Comparison of ENCODE assay signal across 26 mouse cellular contexts in genomic region chr11:96202401-96203081, GRCm38 (mm10). TPM values are rescaled to one million over a fixed set of nuclear protein-coding genes. Genes with fewer than 3 reads are reported as not detected.
A peak's percentile ranks its signal among the peaks of the same experiment; 100 is the strongest.
DNase-seq lines count a peak whose midpoint lies in the region; ATAC-seq and TF ChIP-seq lines count a peak whose summit lies in the region.
"Had no signal": no experiment of that assay in that cellular context is flagged by ENCODE, and none has a peak within 500 bp of the region (broad histone marks: within the 10 kb centered on the region; RNA-seq: fewer than 3 reads in every experiment).

No protein-coding gene starts in this region.

- no peaks in the 10 kb centered on the region for H3K36me3 ChIP-seq in forebrain, embryonic 10.5 days (replicated peaks)
- no peaks in the 10 kb centered on the region for H3K36me3 ChIP-seq in forebrain, embryonic 16.5 days (ENCODE audit: control insufficient read depth, insufficient read depth)
- H3K36me3 ChIP-seq in midbrain, embryonic 10.5 days, result no peaks in the 10 kb centered on the region
- H3K36me3 ChIP-seq in midbrain, postnatal 0 days (ENCODE audit: insufficient read depth, low read length), result no peaks in the 10 kb centered on the region
- no peaks in the 10 kb centered on the region for H3K36me3 ChIP-seq in embryonic facial prominence, embryonic 10.5 days (replicated peaks)
- H3K36me3 ChIP-seq: embryonic facial prominence, embryonic 15.5 days; heart, embryonic 13.5 days; liver, embryonic 12.5 days; lung, embryonic 15.5 days had no signal

- H3K4me2 ChIP-seq in forebrain, embryonic 16.5 days (ENCODE audit: low read length), result no peak overlapping the region
- H3K4me2 ChIP-seq in midbrain, postnatal 0 days (ENCODE audit: low read depth, low read length, poor library complexity, severe bottlenecking), result no peak overlapping the region
- H3K4me2 ChIP-seq: embryonic facial prominence, embryonic 15.5 days; forebrain, embryonic 13.5 days; heart, embryonic 13.5 days; liver, embryonic 12.5 days; lung, embryonic 15.5 days had no signal

- H3K4me3 ChIP-seq in forebrain, embryonic 10.5 days, result no peak overlapping the region
- H3K4me3 ChIP-seq in forebrain, embryonic 16.5 days (replicated peaks; ENCODE audit: low read length), result no peak overlapping the region
- no peak overlapping the region for H3K4me3 ChIP-seq in midbrain, embryonic 10.5 days
- H3K4me3 ChIP-seq in midbrain, postnatal 0 days (ENCODE audit: low read depth, low read length), result no peak overlapping the region
- no peak overlapping the region for H3K4me3 ChIP-seq in embryonic facial prominence, embryonic 10.5 days
- H3K4me3 ChIP-seq: embryonic facial prominence, embryonic 15.5 days; forebrain, embryonic 13.5 days; liver, embryonic 12.5 days; lung, embryonic 15.5 days had no signal

- 2% methylated on average over 14 of the region's 14 CpGs for WGBS in forebrain, embryonic 10.5 days
- WGBS in forebrain, embryonic 16.5 days, result 1% methylated on average over 14 of the region's 14 CpGs
- WGBS in midbrain, embryonic 10.5 days, result 2% methylated on average over 14 of the region's 14 CpGs
- WGBS in midbrain, postnatal 0 days, result 2% methylated on average over 14 of the region's 14 CpGs
- 4% methylated on average over 14 of the region's 14 CpGs for WGBS in embryonic facial prominence, embryonic 10.5 days

- peaks cover 100% of the 10 kb centered on the region for H3K27me3 ChIP-seq in forebrain, embryonic 10.5 days (ENCODE audit: poor library complexity, severe bottlenecking)
- H3K27me3 ChIP-seq in forebrain, embryonic 16.5 days (replicated peaks; ENCODE audit: control insufficient read depth, insufficient read depth, low read length), result peaks cover 96% of the 10 kb centered on the region
- H3K27me3 ChIP-seq in midbrain, embryonic 10.5 days (ENCODE audit: low read depth, poor library complexity, severe bottlenecking), result peaks cover 100% of the 10 kb centered on the region
- peaks cover 93% of the 10 kb centered on the region for H3K27me3 ChIP-seq in midbrain, postnatal 0 days (ENCODE audit: insufficient read depth, low read length)
- H3K27me3 ChIP-seq in embryonic facial prominence, embryonic 10.5 days (replicated peaks; ENCODE audit: low read depth, poor library complexity, severe bottlenecking), result peaks cover 100% of the 10 kb centered on the region

- H3K27ac ChIP-seq in forebrain, embryonic 10.5 days, result no peak overlapping the region
- H3K27ac ChIP-seq in forebrain, embryonic 16.5 days (ENCODE audit: low read length), result no peak overlapping the region
- no peak overlapping the region for H3K27ac ChIP-seq in midbrain, embryonic 10.5 days (replicated peaks)
- no peak overlapping the region for H3K27ac ChIP-seq in midbrain, postnatal 0 days (ENCODE audit: low read depth, low read length)
- H3K27ac ChIP-seq in embryonic facial prominence, embryonic 10.5 days (replicated peaks), result no peak overlapping the region
- H3K27ac ChIP-seq: embryonic facial prominence, embryonic 15.5 days; forebrain, embryonic 13.5 days; gastrocnemius, adult 2 months; heart, embryonic 13.5 days; hindbrain, postnatal 0 days; liver, embryonic 12.5 days; lung, embryonic 15.5 days; macrophage had no signal

- TF ChIP-seq CTCF in midbrain, postnatal 0 days (IDR thresholded peaks at IDR 0.05), result no peak

- H3K4me1 ChIP-seq in forebrain, embryonic 10.5 days, result peaks cover 10% of the 10 kb centered on the region
- H3K4me1 ChIP-seq in forebrain, embryonic 16.5 days (replicated peaks; ENCODE audit: control insufficient read depth, insufficient read depth, low read length), result no peaks in the 10 kb centered on the region
- peaks cover 5% of the 10 kb centered on the region; the same call in 1 of the 2 replicates for H3K4me1 ChIP-seq in midbrain, embryonic 10.5 days
- no peaks in the 10 kb centered on the region for H3K4me1 ChIP-seq in midbrain, postnatal 0 days (ENCODE audit: insufficient read depth, low read length)
- 0 out of 2 replicates have a peak, but pooled peaks cover 3% of the 10 kb centered on the region for H3K4me1 ChIP-seq in embryonic facial prominence, embryonic 10.5 days
- H3K4me1 ChIP-seq: embryonic facial prominence, embryonic 15.5 days; forebrain, embryonic 13.5 days; liver, embryonic 12.5 days had no signal

- DNase-seq in forebrain, embryonic 10.5 days (ENCODE audit: extremely low spot score, low spot score), result peak; percentile 44
- DNase-seq in midbrain, embryonic 10.5 days (ENCODE audit: low spot score), result peak; percentile 49
- no peak for DNase-seq in midbrain, postnatal 0 days (ENCODE audit: low spot score)
- peak; percentile 49 for DNase-seq in embryonic facial prominence, embryonic 10.5 days (ENCODE audit: low spot score)
- no peak for DNase-seq in c-Kit-positive CD71-positive TER-119-positive erythroid progenitor cells, embryonic 14.5 days (ENCODE audit: low spot score)
- DNase-seq: adrenal gland, adult 8-10 months; cerebellum, adult 11 months; gastrocnemius, adult 2 months; heart, adult 11 months; layer of hippocampus, postnatal 36 days; left cerebral cortex, postnatal 4 days; right cerebral cortex, postnatal 4 days; thymus, postnatal 25 days had no signal

- no peak for ATAC-seq in forebrain, embryonic 16.5 days
- ATAC-seq in midbrain, postnatal 0 days (ENCODE audit: low FRiP score), result no peak
- ATAC-seq in frontal cortex, adult (ENCODE audit: low TSS enrichment), result no peak
- ATAC-seq: forebrain, embryonic 13.5 days; hindbrain, postnatal 0 days; liver, embryonic 12.5 days had no signal

- H3K9me3 ChIP-seq in forebrain, embryonic 10.5 days, result no peaks in the 10 kb centered on the region
- no peaks in the 10 kb centered on the region for H3K9me3 ChIP-seq in forebrain, embryonic 16.5 days (ENCODE audit: control insufficient read depth, low read length)
- H3K9me3 ChIP-seq in midbrain, embryonic 10.5 days (replicated peaks), result no peaks in the 10 kb centered on the region
- no peaks in the 10 kb centered on the region for H3K9me3 ChIP-seq in midbrain, postnatal 0 days (ENCODE audit: low read length)
- no peaks in the 10 kb centered on the region for H3K9me3 ChIP-seq in embryonic facial prominence, embryonic 10.5 days
- H3K9me3 ChIP-seq: embryonic facial prominence, embryonic 15.5 days; forebrain, embryonic 13.5 days; heart, embryonic 13.5 days; liver, embryonic 12.5 days; lung, embryonic 15.5 days had no signal

- no peak overlapping the region for H3K9ac ChIP-seq in forebrain, embryonic 16.5 days (replicated peaks; ENCODE audit: low read depth, low read length)
- no peak overlapping the region for H3K9ac ChIP-seq in midbrain, postnatal 0 days (replicated peaks; ENCODE audit: low read length, poor library complexity, severe bottlenecking)
- H3K9ac ChIP-seq: embryonic facial prominence, embryonic 15.5 days; forebrain, embryonic 13.5 days; heart, embryonic 13.5 days; liver, embryonic 12.5 days; lung, embryonic 15.5 days had no signal

RNA-seq across cellular contexts. Expression of gene Hoxb13, which starts 8.4 kb away (rescaled TPM):
- not detected in 2 replicates for polyA plus RNA-seq in forebrain, embryonic 10.5 days (2016; fragmentation: Nextera tagmentation; extraction: Ambion mirVana)
- polyA plus RNA-seq in forebrain, embryonic 16.5 days (2015; fragmentation: Nextera tagmentation; extraction: Ambion mirVana), result 0.13 TPM in 1 of 2 replicates, not detected in the other
- not detected in 2 replicates for polyA plus RNA-seq in midbrain, embryonic 10.5 days (2016; fragmentation: Nextera tagmentation; extraction: Ambion mirVana)
- total RNA-seq in midbrain, postnatal 0 days (2014; rRNA removed), result not detected in 2 replicates
- not detected in 2 replicates for polyA plus RNA-seq in midbrain, postnatal 0 days (2015; fragmentation: Nextera tagmentation; extraction: Ambion mirVana)
- polyA plus RNA-seq in embryonic facial prominence, embryonic 10.5 days (2016; fragmentation: Nextera tagmentation; extraction: Ambion mirVana), result not detected in 2 replicates
- total RNA-seq: adrenal gland, adult 8-10 months; gastrocnemius, adult 2 months; heart, postnatal 36 days; hindbrain, postnatal 0 days; layer of hippocampus, adult 18-20 months; layer of hippocampus, postnatal 36 days; left cerebral cortex, postnatal 4 days had no signal
- polyA plus RNA-seq: embryonic facial prominence, embryonic 15.5 days; forebrain, embryonic 13.5 days; heart, embryonic 13.5 days; hindbrain, postnatal 0 days; kidney, embryonic 14.5 days; liver, embryonic 12.5 days; lung, embryonic 15.5 days; macrophage; neural tube, embryonic 14.5 days had no signal

Comparison
In these comparisons a context has a peak if more than half of its experiments do, and no peak if none do; other contexts are left out.
1. DNase-seq: peak in forebrain, embryonic 10.5 days (single experiment), midbrain, embryonic 10.5 days (single experiment) and embryonic facial prominence, embryonic 10.5 days (single experiment); none in midbrain, postnatal 0 days (single experiment) and c-Kit-positive CD71-positive TER-119-positive erythroid progenitor cells, embryonic 14.5 days (single experiment).